Mouse (Mus musculus): ENCODE measurements around the gene Fam78b.

GRCm38 (mm10) chr1:167114363-167115050, 113.3 kb downstream of the Fam78b start:
- TF ChIP-seq ZC3H11A (IDR thresholded peaks at IDR 0.05; ENCODE audit: borderline replicate concordance, low read depth, low read length) = no peak
- TF ChIP-seq MAFK (IDR thresholded peaks at IDR 0.05; ENCODE audit: insufficient read depth, low read depth, low read length) = no peak
- TF ChIP-seq ZNF384 (IDR thresholded peaks at IDR 0.05; ENCODE audit: low read depth, low read length) = no peak
- no peak for TF ChIP-seq HCFC1 (IDR thresholded peaks at IDR 0.05; ENCODE audit: borderline replicate concordance, insufficient read depth, low read length)
